In the genomic region with DNA sequence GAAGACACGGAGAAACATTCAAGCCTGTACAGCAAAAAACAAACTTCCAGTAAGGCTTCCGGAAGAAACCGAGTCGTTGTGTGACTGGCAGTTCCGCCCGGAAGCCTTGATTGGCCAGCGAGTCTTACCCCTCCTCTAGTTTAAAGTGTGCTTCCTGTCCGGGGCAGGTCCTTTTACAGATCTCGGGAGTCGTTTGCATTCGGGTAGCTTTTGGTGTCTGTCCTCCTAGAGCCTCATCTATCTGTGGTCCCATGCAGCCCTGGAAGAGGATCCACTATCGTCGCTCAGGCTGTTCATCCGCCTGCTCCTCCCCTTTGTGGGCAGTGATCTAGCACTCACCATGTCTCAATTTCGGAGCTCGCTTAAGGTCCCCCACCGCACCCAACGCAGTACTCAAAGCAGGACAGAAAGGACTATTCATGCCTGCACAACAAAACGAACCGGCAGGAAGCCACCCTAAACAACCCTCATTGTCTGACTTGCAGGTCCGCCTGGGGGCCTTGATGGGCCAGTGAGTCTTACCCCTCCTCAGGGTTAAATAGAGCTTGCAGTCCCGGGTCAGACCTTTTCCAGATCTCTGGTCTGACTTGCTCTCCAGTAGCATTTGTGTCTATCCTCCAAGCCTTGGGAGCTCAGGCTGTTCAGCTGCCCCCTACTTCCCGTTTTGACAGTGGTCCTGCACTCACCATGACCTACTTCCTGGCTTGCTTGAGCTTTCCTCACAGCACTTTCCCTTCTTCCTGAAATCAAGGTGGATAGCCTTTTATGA, we compare ENCODE assay signal across 8 mouse cellular contexts. TPM values are rescaled to one million over a fixed set of nuclear protein-coding genes. Genes with fewer than 3 reads are reported as not detected.
DNase-seq lines count a peak whose midpoint lies in the region; ATAC-seq lines count a peak whose summit lies in the region.

A gene (minus strand): TSS at position 82 of the 769 bp plus-strand sequence.

- intact Hi-C loops in gastrocnemius, postnatal 14 days (cut with DNase I; ENCODE audit: low total_unique reads): no loop called here
- intact Hi-C loops in left cerebral cortex, postnatal 10 days (cut with DNase I): no loop called here

- ATAC-seq in inflammation-experienced regulatory T-cells, adult 6 months: peak; percentile 98
- ATAC-seq in megakaryocyte-erythroid progenitor cell, adult 5-6 weeks (replicated peaks; ENCODE audit: low FRiP score, low TSS enrichment, poor library complexity, severe bottlenecking): peak; percentile 100

- DNase-seq in adrenal gland, adult (ENCODE audit: inconsistent age in 2 of 2, low spot score in 1 of 2): peak; percentile 78 to 92
- DNase-seq in embryo, embryonic 10.5 days (ENCODE audit: low spot score): peak; percentile 88
- DNase-seq in gastrocnemius, postnatal 14 days: peak; percentile 68
- peak; percentile 80 to 84 for DNase-seq in left cerebral cortex, postnatal 10 days (ENCODE audit: extremely low spot score in 1 of 2, low spot score in 2 of 2)
- peak; percentile 70 for DNase-seq in right cerebral cortex, postnatal 25 days
- peak; percentile 60 to 66 for DNase-seq in urinary bladder, postnatal 4 days (ENCODE audit: low spot score in 2 of 2)

RNA-seq across cellular contexts. Expression of the gene that starts here (rescaled TPM):
- total RNA-seq in gastrocnemius, postnatal 14 days (2021): 1 to 10 TPM; 6.6 to 6.9 TPM
- polyA plus RNA-seq in inflammation-experienced regulatory T-cells, adult 6 months (2017; shearing (Covaris generic)): 10 to 100 TPM; 19.0 to 27.5 (median 20.9) TPM
- 1 to 10 TPM; 6.0 to 6.4 TPM for total RNA-seq in left cerebral cortex, postnatal 10 days (2021)
- total RNA-seq in megakaryocyte-erythroid progenitor cell, adult 5-6 weeks (2014; fragmentation: Nextera tagmentation): 10.5 and 15.8 TPM in 2 replicates
- 3.4 and 15.7 TPM in 2 replicates for total RNA-seq in megakaryocyte-erythroid progenitor cell, adult 5-6 weeks (2017)

Comparison
In these comparisons a context has a peak if more than half of its experiments do, and no peak if none do; other contexts are left out.
1. Peak in every context shown above with its lines: DNase-seq and ATAC-seq.